Mouse (Mus musculus) bone marrow, adult 2 months (tissue): Measurements from ENCODE around the gene Mllt6.

Experiments
- CTCF ChIP-seq: fragments of 200-500 bp; IDR thresholded peaks from 2 replicates; pipeline ENCODE4 v1.5.1; 2011; ENCODE audit warnings: low read length, control low read depth; ENCODE audit not compliant: control insufficient read depth, insufficient read depth
- POLR2A ChIP-seq: fragments of 200-500 bp; IDR thresholded peaks from 2 replicates; pipeline ENCODE4 v1.6.1; 2011; ENCODE audit warnings: low read depth, mild to moderate bottlenecking, control low read depth, low read length, borderline replicate concordance; ENCODE audit not compliant: control insufficient read depth

GRCm38 (mm10) chr11:97698741-97699611, 35.8 kb downstream of the Mllt6 start:
- TF ChIP-seq CTCF (no peak), POLR2A (no peak)
